7 mouse cellular contexts compared by ENCODE assay signal in genomic region chr17:24163176-24163962, GRCm38 (mm10). TPM values are rescaled to one million over a fixed set of nuclear protein-coding genes. Genes with fewer than 3 reads are reported as not detected.
DNase-seq lines count a peak whose midpoint lies in the region; ATAC-seq lines count a peak whose summit lies in the region.

TSS of gene Amdhd2 (minus strand) at chr17:24163766.

- H3K9me3 ChIP-seq in intestine, embryonic 16.5 days (ENCODE audit: control insufficient read depth, low read length) = no peaks in the 10 kb centered on the region
- H3K9me3 ChIP-seq in midbrain, embryonic 11.5 days (ENCODE audit: control insufficient read depth, low read length) = no peaks in the 10 kb centered on the region

- 1% methylated on average over 47 of the region's 47 CpGs for WGBS in intestine, embryonic 16.5 days
- WGBS in midbrain, embryonic 11.5 days = 1% methylated on average over 47 of the region's 47 CpGs

- peak within 1 kb of the TSS; percentile 95 for H3K4me2 ChIP-seq in intestine, embryonic 16.5 days (ENCODE audit: low read depth, low read length)
- peak within 1 kb of the TSS; percentile 97 for H3K4me2 ChIP-seq in midbrain, embryonic 11.5 days

- peaks cover 19% of the 10 kb centered on the region for H3K4me1 ChIP-seq in intestine, embryonic 16.5 days (ENCODE audit: control insufficient read depth, insufficient read depth, low read length)
- H3K4me1 ChIP-seq in midbrain, embryonic 11.5 days (ENCODE audit: control insufficient read depth, insufficient read depth, low read length) = peaks cover 17% of the 10 kb centered on the region

- H3K27ac ChIP-seq in intestine, embryonic 16.5 days (ENCODE audit: low read length) = peak within 1 kb of the TSS; percentile 92
- peak within 1 kb of the TSS; percentile 68; the same call in 1 of the 2 replicates for H3K27ac ChIP-seq in midbrain, embryonic 11.5 days (ENCODE audit: low read depth, low read length)

- H3K27me3 ChIP-seq in intestine, embryonic 16.5 days (replicated peaks; ENCODE audit: control insufficient read depth, insufficient read depth, low read length) = no peaks in the 10 kb centered on the region
- H3K27me3 ChIP-seq in midbrain, embryonic 11.5 days (ENCODE audit: control insufficient read depth, insufficient read depth, low read length) = no peaks in the 10 kb centered on the region

- DNase-seq in adrenal gland, adult 8-10 months = peak; percentile 95
- peak; percentile 95 for DNase-seq in embryo, embryonic 9.5 days (ENCODE audit: extremely low spot score)
- peak; percentile 97 to 98 for DNase-seq in gastrocnemius, postnatal 4 days (ENCODE audit: low spot score in 2 of 2)
- peak; percentile 97 to 98 for DNase-seq in left cerebral cortex, postnatal 36 days (ENCODE audit: low spot score in 2 of 2)
- DNase-seq in midbrain, embryonic 11.5 days (ENCODE audit: low spot score, missing footprints) = peak; percentile 99
- peak; percentile 98 for DNase-seq in skeletal muscle tissue, adult 2 months (ENCODE audit: low read depth, low spot score)

- 0 out of 2 replicates have a peak, but pooled peaks cover 6% of the 10 kb centered on the region for H3K36me3 ChIP-seq in intestine, embryonic 16.5 days (ENCODE audit: control insufficient read depth, insufficient read depth, low read length)
- peaks cover 4% of the 10 kb centered on the region; the same call in 1 of the 2 replicates for H3K36me3 ChIP-seq in midbrain, embryonic 11.5 days (ENCODE audit: control insufficient read depth, insufficient read depth, low read length)

- intact Hi-C loops in left cerebral cortex, postnatal 36 days (cut with DNase I) = loop anchor here (10.0 kb wide), 1 partner anchor 251 kb away; the partner anchor contains the start of gene Rnps1

- ATAC-seq in intestine, embryonic 16.5 days = peak; percentile 86
- ATAC-seq in midbrain, embryonic 11.5 days (ENCODE audit: low FRiP score) = peak; percentile 93

- peak within 1 kb of the TSS; percentile 92 for H3K4me3 ChIP-seq in intestine, embryonic 16.5 days (ENCODE audit: low read length)
- H3K4me3 ChIP-seq in midbrain, embryonic 11.5 days (ENCODE audit: low read depth, low read length) = peak within 1 kb of the TSS; percentile 79

- H3K9ac ChIP-seq in intestine, embryonic 16.5 days (ENCODE audit: low read depth, low read length) = peak within 1 kb of the TSS; percentile 82
- peak within 1 kb of the TSS; percentile 85 for H3K9ac ChIP-seq in midbrain, embryonic 11.5 days (ENCODE audit: low read length)

RNA-seq across cellular contexts. Expression of gene Amdhd2, which starts in this region (rescaled TPM):
- 10 to 100 TPM; 39.3 to 64.9 (median 50.3) TPM for total RNA-seq in adrenal gland, adult 8-10 months (2022)
- total RNA-seq in gastrocnemius, postnatal 4 days (2021) = 10 to 100 TPM; 20.2 to 24.7 TPM
- 58.9 and 75.9 TPM in 2 replicates for polyA plus RNA-seq in intestine, embryonic 16.5 days (2015; fragmentation: Nextera tagmentation; extraction: Ambion mirVana)
- 10 to 100 TPM; 29.1 to 29.5 TPM for total RNA-seq in left cerebral cortex, postnatal 36 days (2021)
- polyA plus RNA-seq in midbrain, embryonic 11.5 days (2014; fragmentation: Nextera tagmentation; extraction: Ambion mirVana) = 26.8 and 27.3 TPM in 2 replicates

Comparison
In these comparisons a context has a peak if more than half of its experiments do, and no peak if none do; other contexts are left out.
1. Peak in every context shown above with its lines: DNase-seq, ATAC-seq, H3K4me3 ChIP-seq and H3K27ac ChIP-seq.